Mouse (Mus musculus) stomach, embryonic 16.5 days (tissue): ENCODE results near the gene Dnajc3. TPM values are rescaled to one million over a fixed set of nuclear protein-coding genes. Genes with fewer than 3 reads are reported as not detected.

ENCODE experiments used
- ATAC-seq: fragments of 200-750 bp; cut with Nextera tagmentation; 2 replicates; pipeline ENCODE4 v1.8.0; 2017; ENCODE audit warnings: moderate number of reproducible peaks, moderate TSS enrichment; ENCODE audit not compliant: insufficient read depth, low FRiP score
- H3K27ac ChIP-seq: fragments of 300-500 bp; sonication (generic); 2 replicates; pipeline ENCODE4 v1.5.1; 2014; ENCODE audit warnings: low read length
- H3K27me3 ChIP-seq: fragments of 300-500 bp; sonication (generic); 2 replicates; pipeline ENCODE4 v1.6.1; 2014; ENCODE audit warnings: low read length, control low read depth, mixed read lengths; ENCODE audit not compliant: control insufficient read depth, insufficient read depth
- H3K36me3 ChIP-seq: fragments of 300-500 bp; sonication (generic); 2 replicates; pipeline ENCODE4 v1.6.1; 2014; ENCODE audit warnings: low read length; ENCODE audit not compliant: control insufficient read depth, insufficient read depth
- H3K4me1 ChIP-seq: fragments of 300-500 bp; sonication (generic); 2 replicates; pipeline ENCODE4 v1.6.1; 2014; ENCODE audit warnings: low read length, control low read depth, mixed read lengths; ENCODE audit not compliant: control insufficient read depth, insufficient read depth
- H3K4me2 ChIP-seq: fragments of 300-500 bp; sonication (generic); 2 replicates; pipeline ENCODE4 v1.6.1; 2014; ENCODE audit warnings: low read depth, low read length, mixed read lengths
- H3K4me3 ChIP-seq: fragments of 300-500 bp; sonication (generic); replicated peaks from 2 replicates; pipeline ENCODE4 v1.5.1; 2014; ENCODE audit warnings: mild to moderate bottlenecking, low read length
- H3K9ac ChIP-seq: fragments of 300-500 bp; sonication (generic); 2 replicates; pipeline ENCODE4 v1.6.1; 2014; ENCODE audit warnings: low read length
- H3K9me3 ChIP-seq: fragments of 300-500 bp; sonication (generic); replicated peaks from 2 replicates; pipeline ENCODE4 v1.6.1; 2016; ENCODE audit warnings: low read length, control low read depth; ENCODE audit not compliant: control insufficient read depth
- WGBS: fragments of 180-500 bp; shearing (Covaris S2); extraction: QIAGEN DNeasy Blood & Tissue Kit; methylation state at CpG from one replicate; pipeline ENCODE4 v1.1.7; 2014; 5-methylcytosine and 5-hydroxymethylcytosine counted together
- polyA plus RNA-seq: library from polyadenylated mRNA; unstranded; fragments of >200 nt; fragmentation: Nextera tagmentation; extraction: Ambion mirVana; gene quantifications from 2 replicates; pipeline ENCODE4 v1.2.1, GENCODE M21; 2015

Gene Dnajc3
- polyA plus RNA-seq, 1 experiment from 2014 or later = 60.1 TPM

GRCm38 (mm10) chr14:118938551-118938950 lies 775 bp downstream of the Dnajc3 start:
- Histone ChIP-seq H3K27ac (peak overlapping the region; percentile 96), H3K4me1 (peaks cover 26% of the 10 kb centered on the region), H3K9ac (peak overlapping the region; percentile 100), H3K4me3 (peak overlapping the region; percentile 96), H3K27me3 (no peaks in the 10 kb centered on the region), H3K4me2 (peak overlapping the region; percentile 69), H3K36me3 (no peaks in the 10 kb centered on the region), H3K9me3 (no peaks in the 10 kb centered on the region)
- ATAC-seq = no peak
- WGBS = 2% methylated on average over 7 of the region's 7 CpGs

GRCm38 (mm10) chr14:118940796-118941495 lies 3.2 kb downstream of the Dnajc3 start:
- 74% methylated on average over 4 of the region's 4 CpGs for WGBS
- ATAC-seq = no peak
- H3K4me1 ChIP-seq = peaks cover 26% of the 10 kb centered on the region
- no peak overlapping the region for H3K4me3 ChIP-seq
- no peak overlapping the region for H3K27ac ChIP-seq
- H3K27me3 ChIP-seq = no peaks in the 10 kb centered on the region
- no peak overlapping the region for H3K4me2 ChIP-seq
- H3K9me3 ChIP-seq = no peaks in the 10 kb centered on the region
- no peak overlapping the region for H3K9ac ChIP-seq
- H3K36me3 ChIP-seq = no peaks in the 10 kb centered on the region

- Histone ChIP-seq H3K4me3 (no peak overlapping the region), H3K9me3 (no peaks in the 10 kb centered on the region), H3K4me2 (no peak overlapping the region), H3K4me1 (peaks cover 21% of the 10 kb centered on the region), H3K36me3 (no peaks in the 10 kb centered on the region), H3K27ac (no peak overlapping the region), H3K27me3 (no peaks in the 10 kb centered on the region), H3K9ac (no peak overlapping the region)
- 55% methylated on average over 12 of the region's 12 CpGs for WGBS
- no peak for ATAC-seq
Observed at GRCm38 (mm10) chr14:118942076-118942475, 4.3 kb downstream of the Dnajc3 start.

- ATAC-seq = no peak
- no peaks in the 10 kb centered on the region for H3K9me3 ChIP-seq
- H3K27ac ChIP-seq = no peak overlapping the region
- H3K9ac ChIP-seq = no peak overlapping the region
- no peak overlapping the region for H3K4me3 ChIP-seq
- peaks cover 11% of the 10 kb centered on the region for H3K4me1 ChIP-seq
- H3K36me3 ChIP-seq = no peaks in the 10 kb centered on the region
- WGBS = 68% methylated on average over 2 of the region's 2 CpGs
- no peak overlapping the region for H3K4me2 ChIP-seq
- H3K27me3 ChIP-seq = no peaks in the 10 kb centered on the region
Observed at GRCm38 (mm10) chr14:118944702-118945101, 6.9 kb downstream of the Dnajc3 start.

- no peaks in the 10 kb centered on the region for H3K36me3 ChIP-seq
- H3K4me3 ChIP-seq = no peak overlapping the region
- H3K4me1 ChIP-seq = no peaks in the 10 kb centered on the region
- no peak overlapping the region for H3K27ac ChIP-seq
- no peak overlapping the region for H3K9ac ChIP-seq
- no peaks in the 10 kb centered on the region for H3K9me3 ChIP-seq
- ATAC-seq = no peak
- no peaks in the 10 kb centered on the region for H3K27me3 ChIP-seq
- WGBS = 86% methylated on average over 1 of the region's 1 CpGs
- H3K4me2 ChIP-seq = no peak overlapping the region
Observed at GRCm38 (mm10) chr14:118948841-118949240, 11.1 kb downstream of the Dnajc3 start.

GRCm38 (mm10) chr14:118951912-118952583 lies 14.3 kb downstream of the Dnajc3 start:
- Histone ChIP-seq H3K4me1 (no peaks in the 10 kb centered on the region), H3K4me2 (no peak overlapping the region), H3K9me3 (no peaks in the 10 kb centered on the region), H3K9ac (no peak overlapping the region), H3K27me3 (no peaks in the 10 kb centered on the region), H3K4me3 (no peak overlapping the region), H3K27ac (no peak overlapping the region), H3K36me3 (no peaks in the 10 kb centered on the region; the same call in 1 of the 2 replicates)
- WGBS = 92% methylated on average over 9 of the region's 9 CpGs
- ATAC-seq = no peak

GRCm38 (mm10) chr14:118958010-118958409 lies 20.2 kb downstream of the Dnajc3 start:
- Histone ChIP-seq H3K4me2 (no peak overlapping the region), H3K9ac (no peak overlapping the region), H3K36me3 (peaks cover 8% of the 10 kb centered on the region), H3K27me3 (no peaks in the 10 kb centered on the region), H3K4me1 (no peaks in the 10 kb centered on the region), H3K27ac (no peak overlapping the region), H3K9me3 (no peaks in the 10 kb centered on the region), H3K4me3 (no peak overlapping the region)
- ATAC-seq = no peak
- 93% methylated on average over 3 of the region's 3 CpGs for WGBS

GRCm38 (mm10) chr14:118965356-118966000 lies 27.7 kb downstream of the Dnajc3 start:
- no peak overlapping the region for H3K4me2 ChIP-seq
- ATAC-seq = no peak
- no peaks in the 10 kb centered on the region for H3K27me3 ChIP-seq
- peaks cover 4% of the 10 kb centered on the region; the same call in 1 of the 2 replicates for H3K36me3 ChIP-seq
- no peaks in the 10 kb centered on the region for H3K9me3 ChIP-seq
- no peak overlapping the region for H3K4me3 ChIP-seq
- H3K4me1 ChIP-seq = no peaks in the 10 kb centered on the region
- H3K9ac ChIP-seq = no peak overlapping the region
- no peak overlapping the region for H3K27ac ChIP-seq
- WGBS = 94% methylated on average over 4 of the region's 4 CpGs

- no peak overlapping the region for H3K27ac ChIP-seq
- no peaks in the 10 kb centered on the region for H3K4me1 ChIP-seq
- H3K9ac ChIP-seq = no peak overlapping the region
- no peaks in the 10 kb centered on the region for H3K27me3 ChIP-seq
- H3K9me3 ChIP-seq = no peaks in the 10 kb centered on the region
- ATAC-seq = no peak
- H3K4me2 ChIP-seq = no peak overlapping the region
- 81% methylated on average over 7 of the region's 7 CpGs for WGBS
- H3K4me3 ChIP-seq = no peak overlapping the region
- H3K36me3 ChIP-seq = peaks cover 15% of the 10 kb centered on the region; the same call in 1 of the 2 replicates
Observed at GRCm38 (mm10) chr14:118967646-118968045, 29.9 kb downstream of the Dnajc3 start.
